ENCODE assay signal across 9 mouse cellular contexts in genomic region chr6:54205471-54205870, GRCm38 (mm10).
"Had no signal": no experiment of that assay in that cellular context is flagged by ENCODE, and none has a peak within 500 bp of the region (broad histone marks: within the 10 kb centered on the region; RNA-seq: fewer than 3 reads in every experiment).

No protein-coding gene starts in this region.

- H3K4me3 ChIP-seq: left cerebral cortex, adult 2 months; limb, embryonic 10.5 days; liver, embryonic 15.5 days; neural tube, embryonic 12.5 days had no signal

- H3K4me2 ChIP-seq: liver, embryonic 11.5 days; liver, embryonic 15.5 days; lung, embryonic 14.5 days; neural tube, embryonic 12.5 days had no signal

- H3K4me1 ChIP-seq: neural tube, embryonic 12.5 days had no signal

- DNase-seq: lung, postnatal 4 days; thymus, postnatal 4 days had no signal

- H3K9ac ChIP-seq: liver, embryonic 15.5 days; lung, embryonic 14.5 days; neural tube, embryonic 12.5 days had no signal

- H3K9me3 ChIP-seq: limb, embryonic 10.5 days; liver, embryonic 15.5 days; neural tube, embryonic 12.5 days had no signal

- H3K27me3 ChIP-seq: liver, embryonic 15.5 days; neural tube, embryonic 12.5 days had no signal

- H3K27ac ChIP-seq: left cerebral cortex, adult 2 months; limb, embryonic 10.5 days; liver, embryonic 15.5 days; neural tube, embryonic 12.5 days; stomach, postnatal 0 days had no signal

- H3K36me3 ChIP-seq: limb, embryonic 10.5 days; liver, embryonic 15.5 days; neural tube, embryonic 12.5 days had no signal
